Mouse (Mus musculus) neural tube, embryonic 13.5 days (tissue): Measurements from ENCODE around the gene Lgals1. TPM values are rescaled to one million over a fixed set of nuclear protein-coding genes. Genes with fewer than 3 reads are reported as not detected.

ENCODE experiments used
- microRNA-seq: library from miRNA; unstranded; fragments of <30 nt; microRNA quantifications from one replicate; pipeline ENCODE4, GENCODE M21; 2016
- polyA plus RNA-seq: library from polyadenylated mRNA; unstranded; fragments of >200 nt; fragmentation: Nextera tagmentation; extraction: Ambion mirVana; gene quantifications from 2 replicates; pipeline ENCODE4 v1.2.1, GENCODE M21; 2015

The Lgals1 gene
- polyA plus RNA-seq, 1 experiment from 2014 or later: 273 TPM

Small RNA genes lying within 50 kb of the gene (microRNA-seq; reads per million reads assigned to microRNA genes)
- gene Mir6955: not detected

Other genes with a start within 250 kb of the Lgals1 start
- 5.5 and 6.0 TPM in 2 replicates for gene Elfn2, start 208.0 kb upstream of the Lgals1 start, polyA plus RNA-seq
- 34.2 and 34.4 TPM in 2 replicates for gene Mfng, start 153.2 kb upstream of the Lgals1 start, polyA plus RNA-seq
- 1.7 and 2.0 TPM in 2 replicates for gene Card10, start 123.7 kb upstream of the Lgals1 start, polyA plus RNA-seq
- 11.5 and 13.7 TPM in 2 replicates for gene Cdc42ep1, start 84.1 kb upstream of the Lgals1 start, polyA plus RNA-seq
- not detected in 2 replicates for gene Lgals2, start 71.2 kb upstream of the Lgals1 start, polyA plus RNA-seq
- gene Gga1, start 49.5 kb upstream of the Lgals1 start, polyA plus RNA-seq: 44.0 and 51.0 TPM in 2 replicates
- 0.37 TPM in 1 of 2 replicates, not detected in the other for gene Gm49510, start 27.1 kb upstream of the Lgals1 start, polyA plus RNA-seq
- 6.2 and 6.8 TPM in 2 replicates for gene Sh3bp1, start 27.0 kb upstream of the Lgals1 start, polyA plus RNA-seq
- gene Pdxp, start 12.8 kb upstream of the Lgals1 start, polyA plus RNA-seq: 46.3 and 53.6 TPM in 2 replicates
- gene Nol12, start 8.2 kb downstream of the Lgals1 start, polyA plus RNA-seq: 57.1 and 60.8 TPM in 2 replicates
- gene Triobp, start 21.0 kb downstream of the Lgals1 start, polyA plus RNA-seq: 33.4 and 40.1 TPM in 2 replicates
- gene H1f0, start 101.7 kb downstream of the Lgals1 start, polyA plus RNA-seq: 275 and 287 TPM in 2 replicates
- gene Galr3, start 115.2 kb downstream of the Lgals1 start, polyA plus RNA-seq: not detected in 2 replicates
- 46.5 and 52.9 TPM in 2 replicates for gene Ankrd54, start 136.2 kb downstream of the Lgals1 start, polyA plus RNA-seq
- gene Eif3l, start 148.5 kb downstream of the Lgals1 start, polyA plus RNA-seq: 185 and 196 TPM in 2 replicates
- gene Micall1, start 182.2 kb downstream of the Lgals1 start, polyA plus RNA-seq: 10.4 and 11.2 TPM in 2 replicates
- 259 and 278 TPM in 2 replicates for gene Polr2f, start 214.3 kb downstream of the Lgals1 start, polyA plus RNA-seq
- 12.4 and 13.1 TPM in 2 replicates for gene 1700088E04Rik, start 214.5 kb downstream of the Lgals1 start, polyA plus RNA-seq
- 20.4 and 23.5 TPM in 2 replicates for gene Sox10, start 238.5 kb downstream of the Lgals1 start, polyA plus RNA-seq